Mouse (Mus musculus) midbrain, embryonic 16.5 days (tissue): ENCODE measurements around the gene C87436. TPM values are rescaled to one million over a fixed set of nuclear protein-coding genes. Genes with fewer than 3 reads are reported as not detected.

ENCODE experiments used
- ATAC-seq: fragments of 200-750 bp; cut with Nextera tagmentation; 2 replicates; pipeline ENCODE4 v1.8.0; 2017; ENCODE audit warnings: moderate TSS enrichment
- H3K27ac ChIP-seq: fragments of 300-500 bp; sonication (generic); 2 replicates; pipeline ENCODE4 v1.5.1; 2014; ENCODE audit warnings: mild to moderate bottlenecking, low read length, mixed read lengths
- H3K27me3 ChIP-seq: fragments of 300-500 bp; sonication (generic); 2 replicates; pipeline ENCODE4 v1.6.1; 2014; ENCODE audit warnings: low read depth, low read length, mixed read lengths; ENCODE audit not compliant: control insufficient read depth, insufficient read depth
- H3K36me3 ChIP-seq: fragments of 300-500 bp; sonication (generic); 2 replicates; pipeline ENCODE4 v1.6.1; 2014; ENCODE audit warnings: mild to moderate bottlenecking, low read length, moderate library complexity, mixed read lengths; ENCODE audit not compliant: control insufficient read depth, insufficient read depth
- H3K4me1 ChIP-seq: fragments of 300-500 bp; sonication (generic); 2 replicates; pipeline ENCODE4 v1.6.1; 2014; ENCODE audit warnings: mild to moderate bottlenecking, low read length, mixed read lengths; ENCODE audit not compliant: control insufficient read depth, insufficient read depth
- H3K4me2 ChIP-seq: fragments of 300-500 bp; sonication (generic); 2 replicates; pipeline ENCODE4 v1.6.1; 2014; ENCODE audit warnings: mild to moderate bottlenecking, low read length, mixed read lengths
- H3K4me3 ChIP-seq: fragments of 300-500 bp; sonication (generic); 2 replicates; pipeline ENCODE4 v1.5.1; 2014; ENCODE audit warnings: low read depth, mild to moderate bottlenecking, low read length, moderate library complexity, mixed read lengths
- H3K9ac ChIP-seq: fragments of 300-500 bp; sonication (generic); 2 replicates; pipeline ENCODE4 v1.6.1; 2014; ENCODE audit warnings: low read depth, low read length, mixed read lengths
- H3K9me3 ChIP-seq: fragments of 300-500 bp; sonication (generic); replicated peaks from 2 replicates; pipeline ENCODE4 v1.6.1; 2014; ENCODE audit warnings: mild to moderate bottlenecking, low read length, mixed read lengths; ENCODE audit not compliant: control insufficient read depth, poor library complexity, severe bottlenecking
- WGBS: fragments of 180-500 bp; shearing (Covaris S2); extraction: QIAGEN DNeasy Blood & Tissue Kit; methylation state at CpG from one replicate; pipeline ENCODE4 v1.1.7; 2014; 5-methylcytosine and 5-hydroxymethylcytosine counted together
- polyA plus RNA-seq: library from polyadenylated mRNA; unstranded; fragments of >200 nt; fragmentation: Nextera tagmentation; extraction: Ambion mirVana; gene quantifications from 2 replicates; pipeline ENCODE4 v1.2.1, GENCODE M21; 2015

The C87436 gene
- polyA plus RNA-seq, 1 experiment from 2014 or later: 24.1 TPM

- no peak for ATAC-seq
- H3K4me3 ChIP-seq: peak overlapping the region; percentile 77
- H3K27ac ChIP-seq: no peak overlapping the region
- H3K36me3 ChIP-seq: peaks cover 22% of the 10 kb centered on the region
- H3K9me3 ChIP-seq: no peaks in the 10 kb centered on the region
- peak overlapping the region; percentile 90; the same call in 1 of the 2 replicates for H3K9ac ChIP-seq
- WGBS: 92% methylated on average over 1 of the region's 1 CpGs
- peaks cover 9% of the 10 kb centered on the region for H3K4me1 ChIP-seq
- no peaks in the 10 kb centered on the region for H3K27me3 ChIP-seq
- peak overlapping the region; percentile 65 for H3K4me2 ChIP-seq
These were observed 1.4 kb downstream of the C87436 start for GRCm38 (mm10) chr6:86439531-86439930.

GRCm38 (mm10) chr6:86441571-86441970 is 3.4 kb downstream of the C87436 start:
- Histone ChIP-seq H3K4me3 (no peak overlapping the region), H3K27me3 (no peaks in the 10 kb centered on the region), H3K4me2 (no peak overlapping the region), H3K27ac (no peak overlapping the region), H3K4me1 (peaks cover 9% of the 10 kb centered on the region), H3K9me3 (no peaks in the 10 kb centered on the region), H3K36me3 (peaks cover 23% of the 10 kb centered on the region), H3K9ac (no peak overlapping the region)
- 94% methylated on average over 10 of the region's 10 CpGs for WGBS
- no peak for ATAC-seq

- H3K27ac ChIP-seq: no peak overlapping the region
- no peak overlapping the region for H3K4me3 ChIP-seq
- no peak overlapping the region for H3K9ac ChIP-seq
- 94% methylated on average over 18 of the region's 18 CpGs for WGBS
- no peaks in the 10 kb centered on the region for H3K4me1 ChIP-seq
- no peaks in the 10 kb centered on the region for H3K9me3 ChIP-seq
- no peak overlapping the region for H3K4me2 ChIP-seq
- no peak for ATAC-seq
- H3K27me3 ChIP-seq: no peaks in the 10 kb centered on the region
- H3K36me3 ChIP-seq: peaks cover 26% of the 10 kb centered on the region
These were observed 7.4 kb downstream of the C87436 start for GRCm38 (mm10) chr6:86445551-86445950.

DNA sequence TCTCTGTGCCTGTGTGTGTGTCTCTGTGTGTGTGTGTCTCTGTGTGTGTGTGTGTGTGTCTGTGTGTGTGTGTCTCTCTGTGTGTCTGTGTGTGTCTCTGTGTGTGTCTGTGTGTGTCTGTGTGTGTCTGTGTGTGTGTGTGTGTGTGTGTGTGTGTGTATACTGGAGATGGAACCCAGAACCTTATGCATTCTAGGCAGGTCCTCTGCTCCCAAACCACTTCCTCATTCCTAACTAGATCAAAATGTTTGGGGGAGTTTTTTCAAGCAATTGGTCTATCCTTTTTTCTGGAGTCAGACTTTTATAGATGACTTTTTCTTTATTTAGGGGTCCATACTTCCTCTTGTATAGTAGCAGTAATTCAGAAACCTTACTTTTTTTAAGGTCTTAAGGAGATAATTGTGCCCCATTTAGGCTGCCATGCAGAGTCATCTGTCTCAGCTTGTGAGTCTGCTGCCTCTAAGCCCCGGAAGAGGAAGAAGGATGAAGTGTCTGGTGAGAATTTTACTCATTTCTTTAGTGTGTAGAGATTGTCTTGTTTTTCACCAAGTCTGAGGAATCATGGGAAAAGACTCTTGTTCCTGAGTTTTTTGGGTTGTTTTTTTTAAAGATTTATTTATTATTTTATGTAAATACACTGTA is 8.9 kb downstream of the C87436 start:
- Histone ChIP-seq H3K27ac (no peak overlapping the region), H3K9me3 (no peaks in the 10 kb centered on the region), H3K9ac (no peak overlapping the region), H3K27me3 (no peaks in the 10 kb centered on the region), H3K4me2 (no peak overlapping the region), H3K4me3 (no peak overlapping the region), H3K4me1 (no peaks in the 10 kb centered on the region), H3K36me3 (peaks cover 27% of the 10 kb centered on the region)
- WGBS: 96% methylated on average over 1 of the region's 1 CpGs
- ATAC-seq: no peak

- ATAC-seq: no peak
- H3K36me3 ChIP-seq: peaks cover 33% of the 10 kb centered on the region
- H3K4me1 ChIP-seq: no peaks in the 10 kb centered on the region
- H3K27me3 ChIP-seq: no peaks in the 10 kb centered on the region
- no peaks in the 10 kb centered on the region for H3K9me3 ChIP-seq
- no peak overlapping the region for H3K9ac ChIP-seq
- H3K4me3 ChIP-seq: no peak overlapping the region
- H3K4me2 ChIP-seq: no peak overlapping the region
- whole genome bisulfite sequencing: 88% methylated on average over 3 of the region's 3 CpGs
- H3K27ac ChIP-seq: no peak overlapping the region
These were observed 18.6 kb downstream of the C87436 start for GRCm38 (mm10) chr6:86456727-86457126.

DNA sequence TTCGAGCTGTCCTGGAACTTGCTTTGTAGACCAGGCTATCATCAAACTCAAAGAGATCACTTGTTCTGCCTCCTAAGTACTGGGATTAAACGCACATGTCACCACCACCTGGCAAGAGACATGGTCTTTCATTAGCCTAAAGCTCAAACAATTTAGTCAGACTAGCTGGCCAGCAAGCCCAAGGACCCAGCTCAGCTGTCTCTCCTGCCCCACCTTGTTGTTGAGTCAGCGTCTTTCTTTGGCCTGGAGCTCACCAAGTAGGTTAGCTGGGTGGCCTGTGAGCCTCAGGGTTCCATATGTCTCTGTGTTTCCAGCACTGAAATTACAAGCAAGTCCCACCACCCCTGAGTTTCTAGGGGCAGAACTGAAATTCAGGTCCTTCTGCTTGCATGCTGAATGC is 24.9 kb downstream of the C87436 start:
- Histone ChIP-seq H3K27me3 (no peaks in the 10 kb centered on the region), H3K4me2 (no peak overlapping the region), H3K4me3 (no peak overlapping the region), H3K4me1 (no peaks in the 10 kb centered on the region), H3K36me3 (peaks cover 38% of the 10 kb centered on the region), H3K27ac (no peak overlapping the region), H3K9me3 (no peaks in the 10 kb centered on the region), H3K9ac (no peak overlapping the region)
- ATAC-seq: no peak
- WGBS: 87% methylated on average over 3 of the region's 3 CpGs

DNA sequence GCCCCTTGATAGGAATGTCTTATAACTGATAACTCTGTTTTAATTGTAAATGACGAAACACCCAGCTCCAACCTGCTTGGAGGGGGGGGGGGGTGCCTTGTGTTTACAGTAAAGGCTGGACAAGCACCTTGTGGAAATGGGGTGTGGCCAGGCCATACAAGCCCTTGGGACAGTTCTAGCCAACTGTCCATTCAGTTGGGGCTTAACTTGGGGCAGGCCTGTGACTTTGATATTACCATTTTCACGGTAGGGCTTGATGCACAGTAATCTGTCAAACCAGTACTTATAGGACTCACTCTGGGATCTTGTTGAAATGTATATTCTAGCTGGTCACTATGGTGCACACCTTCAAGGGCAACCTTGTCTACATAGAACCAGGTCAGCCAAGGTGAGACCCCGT is 33.1 kb downstream of the C87436 start:
- peak overlapping the region; percentile 40 for H3K4me3 ChIP-seq
- ATAC-seq: no peak
- peak overlapping the region; percentile 91 for H3K27ac ChIP-seq
- H3K9me3 ChIP-seq: no peaks in the 10 kb centered on the region
- H3K27me3 ChIP-seq: no peaks in the 10 kb centered on the region
- peak overlapping the region; percentile 53; the same call in 1 of the 2 replicates for H3K9ac ChIP-seq
- H3K4me1 ChIP-seq: peaks cover 16% of the 10 kb centered on the region
- H3K4me2 ChIP-seq: peak overlapping the region; percentile 67
- WGBS: 86% methylated on average over 3 of the region's 3 CpGs
- peaks cover 2% of the 10 kb centered on the region; the same call in 1 of the 2 replicates for H3K36me3 ChIP-seq

DNA sequence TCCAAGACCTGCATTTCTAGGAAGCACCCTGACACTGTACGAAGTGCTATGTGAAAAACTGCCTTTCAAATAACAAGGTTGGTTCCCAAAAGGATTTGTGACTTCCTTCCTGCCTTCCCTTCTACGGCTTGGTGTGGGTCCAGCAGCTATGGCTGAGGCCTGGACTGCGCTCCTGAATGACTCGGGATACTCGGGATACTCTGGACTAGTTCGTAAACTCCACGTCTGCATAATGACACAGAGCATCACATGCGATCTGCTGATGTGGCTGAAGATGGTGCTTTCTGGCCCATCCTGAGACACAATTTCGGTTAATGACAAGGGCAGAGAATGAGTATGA is 33.6 kb downstream of the C87436 start:
- peak overlapping the region; percentile 53 for H3K9ac ChIP-seq
- H3K27me3 ChIP-seq: no peaks in the 10 kb centered on the region
- WGBS: 21% methylated on average over 9 of the region's 9 CpGs
- peaks cover 2% of the 10 kb centered on the region; the same call in 1 of the 2 replicates for H3K36me3 ChIP-seq
- H3K9me3 ChIP-seq: no peaks in the 10 kb centered on the region
- ATAC-seq: peak; percentile 57
- peak overlapping the region; percentile 40 for H3K4me3 ChIP-seq
- H3K4me2 ChIP-seq: peak overlapping the region; percentile 67
- peaks cover 16% of the 10 kb centered on the region for H3K4me1 ChIP-seq
- H3K27ac ChIP-seq: peak overlapping the region; percentile 91

GRCm38 (mm10) chr6:86472100-86472955 is 34.2 kb downstream of the C87436 start:
- Histone ChIP-seq H3K9ac (peak overlapping the region; percentile 53), H3K27ac (peak overlapping the region; percentile 91), H3K4me3 (peak overlapping the region; percentile 40), H3K4me2 (peak overlapping the region; percentile 67), H3K9me3 (no peaks in the 10 kb centered on the region), H3K36me3 (no peaks in the 10 kb centered on the region), H3K4me1 (peaks cover 16% of the 10 kb centered on the region), H3K27me3 (no peaks in the 10 kb centered on the region)
- under 1% methylated on average over 53 of the region's 56 CpGs for WGBS
- peak; percentile 95 for ATAC-seq
